Mouse (Mus musculus) forebrain, embryonic 15.5 days (tissue): ENCODE measurements around the gene 4930550C14Rik. TPM values are rescaled to one million over a fixed set of nuclear protein-coding genes. Genes with fewer than 3 reads are reported as not detected.

ENCODE experiments used
- ATAC-seq: fragments of 200-750 bp; cut with Nextera tagmentation; replicated peaks from 2 replicates; pipeline ENCODE4 v1.8.0; 2017; ENCODE audit warnings: mild to moderate bottlenecking, moderate TSS enrichment, moderate library complexity
- H3K27ac ChIP-seq: fragments of 300-500 bp; sonication (generic); replicated peaks from 2 replicates; pipeline ENCODE4 v1.5.1; 2015; ENCODE audit warnings: mild to moderate bottlenecking, inconsistent platforms
- H3K27me3 ChIP-seq: fragments of 300-500 bp; sonication (generic); 2 replicates; pipeline ENCODE4 v1.6.1; 2015; ENCODE audit warnings: inconsistent platforms
- H3K36me3 ChIP-seq: fragments of 300-500 bp; sonication (generic); 2 replicates; pipeline ENCODE4 v1.6.1; 2015; ENCODE audit warnings: mild to moderate bottlenecking, inconsistent platforms
- H3K4me1 ChIP-seq: fragments of 300-500 bp; sonication (generic); 2 replicates; pipeline ENCODE4 v1.6.1; 2015; ENCODE audit warnings: inconsistent platforms
- H3K4me2 ChIP-seq: fragments of 300-500 bp; sonication (generic); replicated peaks from 2 replicates; pipeline ENCODE4 v1.6.1; 2015; ENCODE audit warnings: mild to moderate bottlenecking, inconsistent platforms
- H3K4me3 ChIP-seq: fragments of 300-500 bp; sonication (generic); 2 replicates; pipeline ENCODE4 v1.5.1; 2015; ENCODE audit warnings: mild to moderate bottlenecking, inconsistent platforms
- H3K9ac ChIP-seq: fragments of 300-500 bp; sonication (generic); replicated peaks from 2 replicates; pipeline ENCODE4 v1.6.1; 2015; ENCODE audit warnings: mild to moderate bottlenecking, inconsistent platforms
- H3K9me3 ChIP-seq: fragments of 300-500 bp; sonication (generic); 2 replicates; pipeline ENCODE4 v1.6.1; 2016; ENCODE audit warnings: inconsistent platforms
- WGBS: fragments of 180-500 bp; shearing (Covaris S2); methylation state at CpG from one replicate; pipeline ENCODE4 v1.1.7; 2015; ENCODE audit warnings: mixed read lengths; 5-methylcytosine and 5-hydroxymethylcytosine counted together
- polyA plus RNA-seq: library from polyadenylated mRNA; unstranded; fragments of >200 nt; fragmentation: Nextera tagmentation; extraction: Ambion mirVana; gene quantifications from 2 replicates; pipeline ENCODE4 v1.2.1, GENCODE M21; 2015

Gene 4930550C14Rik
- polyA plus RNA-seq, 1 experiment from 2014 or later, result not detected

- 65% methylated on average over 2 of the region's 2 CpGs for WGBS
- Histone ChIP-seq H3K4me2 (no peak overlapping the region), H3K4me3 (no peak overlapping the region), H3K27me3 (no peaks in the 10 kb centered on the region), H3K27ac (no peak overlapping the region), H3K36me3 (no peaks in the 10 kb centered on the region), H3K9ac (no peak overlapping the region), H3K9me3 (no peaks in the 10 kb centered on the region), H3K4me1 (peaks cover 10% of the 10 kb centered on the region)
- ATAC-seq, result no peak
Measured at GRCm38 (mm10) chr9:53387431-53387830, 14.7 kb upstream of the 4930550C14Rik start.

DNA sequence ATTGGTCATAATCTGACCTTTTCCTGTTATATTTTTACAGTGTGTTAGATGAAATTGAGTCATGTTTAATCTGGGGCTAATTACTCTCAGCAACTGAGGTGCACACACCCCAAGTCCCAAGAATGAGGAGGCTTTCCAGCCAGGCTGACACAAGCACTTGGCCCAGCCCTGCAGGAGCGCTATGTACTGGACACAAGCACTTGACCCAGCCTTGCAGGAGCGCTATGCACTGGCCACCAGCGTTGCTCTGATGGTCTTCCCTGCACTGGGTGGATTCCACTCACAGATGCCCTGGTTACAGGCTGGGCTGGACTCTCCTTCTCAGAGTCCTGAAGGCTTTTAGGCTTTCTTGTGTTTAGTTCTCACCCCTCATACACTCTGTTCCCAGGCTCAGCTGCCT is 13.0 kb upstream of the 4930550C14Rik start:
- no peak for ATAC-seq
- 76% methylated on average over 3 of the region's 3 CpGs for WGBS

GRCm38 (mm10) chr9:53390136-53390535 is 12.0 kb upstream of the 4930550C14Rik start:
- Histone ChIP-seq H3K4me3 (no peak overlapping the region), H3K4me2 (no peak overlapping the region), H3K9ac (no peak overlapping the region), H3K9me3 (no peaks in the 10 kb centered on the region), H3K4me1 (peaks cover 2% of the 10 kb centered on the region), H3K27ac (no peak overlapping the region), H3K36me3 (no peaks in the 10 kb centered on the region), H3K27me3 (no peaks in the 10 kb centered on the region)
- WGBS, result 92% methylated on average over 7 of the region's 7 CpGs
- ATAC-seq, result no peak

More for the DNA sequence above, 13.0 kb upstream of the 4930550C14Rik start:
- Histone ChIP-seq H3K4me1 (peaks cover 10% of the 10 kb centered on the region), H3K9ac (no peak overlapping the region), H3K27me3 (no peaks in the 10 kb centered on the region), H3K4me2 (no peak overlapping the region), H3K36me3 (no peaks in the 10 kb centered on the region), H3K27ac (no peak overlapping the region), H3K4me3 (no peak overlapping the region), H3K9me3 (no peaks in the 10 kb centered on the region)

DNA sequence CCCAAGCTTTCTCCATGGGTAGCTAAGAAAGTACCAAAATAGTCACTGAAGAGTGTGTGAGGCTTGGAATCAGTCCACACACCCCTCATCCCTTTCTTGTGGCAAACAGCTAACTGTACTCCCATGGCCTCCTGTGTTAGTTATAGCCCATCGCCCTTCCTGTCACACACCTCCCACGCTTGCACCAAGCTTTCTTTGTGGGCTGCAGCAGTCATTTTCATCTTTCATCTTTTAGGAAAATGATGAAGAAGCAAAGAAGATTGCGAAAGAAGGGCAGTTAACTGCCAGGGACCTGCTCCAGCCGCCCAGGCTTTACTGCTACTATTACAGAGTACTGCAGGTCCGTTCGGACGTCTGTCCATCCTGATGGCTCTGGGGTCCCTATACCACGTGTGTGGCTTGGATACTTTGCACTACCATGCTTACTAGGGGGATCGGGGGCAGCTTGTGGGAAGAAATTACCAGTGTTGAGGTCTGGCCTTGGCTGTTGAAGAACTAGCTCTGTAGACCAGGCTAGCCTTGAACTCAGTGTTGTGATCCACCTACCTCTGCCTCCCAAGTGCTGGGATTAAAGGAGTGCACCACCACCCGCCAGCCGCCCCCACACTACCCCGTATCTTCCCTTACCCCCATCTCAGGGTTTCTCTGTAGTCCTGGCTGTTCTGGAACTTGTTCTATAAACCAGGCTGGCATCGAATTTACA is 4.3 kb upstream of the 4930550C14Rik start:
- ATAC-seq, result no peak
- Histone ChIP-seq H3K27me3 (no peaks in the 10 kb centered on the region), H3K36me3 (no peaks in the 10 kb centered on the region), H3K9me3 (no peaks in the 10 kb centered on the region), H3K4me1 (peaks cover 6% of the 10 kb centered on the region), H3K27ac (no peak overlapping the region), H3K4me2 (no peak overlapping the region), H3K4me3 (no peak overlapping the region), H3K9ac (no peak overlapping the region)
- 85% methylated on average over 13 of the region's 13 CpGs for WGBS

DNA sequence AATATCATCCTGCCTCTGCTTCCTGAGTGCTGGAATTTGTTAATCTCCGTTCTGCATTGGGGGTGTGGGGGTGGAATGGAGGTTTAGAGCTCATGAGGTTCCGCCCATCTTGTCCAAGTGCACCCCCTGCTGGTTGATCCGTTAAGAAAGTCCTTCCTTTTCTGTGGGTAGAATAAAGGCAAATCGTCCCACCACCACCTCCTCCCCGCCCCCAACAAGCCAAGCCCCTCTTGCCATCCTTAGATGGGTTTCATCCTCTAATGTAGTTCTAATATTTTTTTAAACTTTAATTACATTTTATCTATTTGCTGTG is 3.8 kb upstream of the 4930550C14Rik start:
- WGBS, result 14% methylated on average over 5 of the region's 5 CpGs
- ATAC-seq, result no peak
- Histone ChIP-seq H3K27me3 (no peaks in the 10 kb centered on the region), H3K27ac (no peak overlapping the region), H3K4me1 (peaks cover 8% of the 10 kb centered on the region), H3K4me2 (no peak overlapping the region), H3K9me3 (no peaks in the 10 kb centered on the region), H3K9ac (no peak overlapping the region), H3K4me3 (no peak overlapping the region), H3K36me3 (no peaks in the 10 kb centered on the region)

DNA sequence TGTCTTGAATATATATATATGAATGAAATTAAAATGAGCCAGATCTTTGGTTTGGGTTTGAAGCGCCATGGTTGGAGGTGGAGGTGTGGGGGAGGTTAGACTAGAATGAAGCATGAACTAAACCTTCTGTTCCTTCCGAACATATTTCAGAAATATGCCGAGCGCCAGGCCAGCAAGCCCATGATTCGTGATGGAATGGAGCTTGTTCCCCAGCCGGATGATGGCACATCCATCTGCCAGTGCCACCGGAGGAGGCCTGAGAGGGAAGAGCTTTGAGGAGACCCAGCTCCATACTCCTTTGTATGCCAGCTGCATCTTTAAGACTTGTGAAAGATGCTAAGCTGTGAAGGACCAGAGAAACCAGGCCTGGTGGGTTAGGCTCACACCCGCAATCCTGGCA is 2.6 kb upstream of the 4930550C14Rik start:
- H3K4me2 ChIP-seq, result no peak overlapping the region
- WGBS, result 93% methylated on average over 8 of the region's 8 CpGs
- H3K27ac ChIP-seq, result no peak overlapping the region
- no peak overlapping the region for H3K9ac ChIP-seq
- H3K36me3 ChIP-seq, result no peaks in the 10 kb centered on the region
- H3K4me1 ChIP-seq, result peaks cover 8% of the 10 kb centered on the region
- ATAC-seq, result no peak
- no peaks in the 10 kb centered on the region for H3K27me3 ChIP-seq
- H3K4me3 ChIP-seq, result no peak overlapping the region
- no peaks in the 10 kb centered on the region for H3K9me3 ChIP-seq

GRCm38 (mm10) chr9:53400696-53401095 is 1.4 kb upstream of the 4930550C14Rik start:
- Histone ChIP-seq H3K4me1 (peaks cover 13% of the 10 kb centered on the region), H3K36me3 (no peaks in the 10 kb centered on the region), H3K27ac (no peak overlapping the region), H3K9ac (no peak overlapping the region), H3K9me3 (no peaks in the 10 kb centered on the region), H3K27me3 (no peaks in the 10 kb centered on the region), H3K4me3 (no peak overlapping the region), H3K4me2 (no peak overlapping the region)
- 90% methylated on average over 4 of the region's 4 CpGs for WGBS
- no peak for ATAC-seq

DNA sequence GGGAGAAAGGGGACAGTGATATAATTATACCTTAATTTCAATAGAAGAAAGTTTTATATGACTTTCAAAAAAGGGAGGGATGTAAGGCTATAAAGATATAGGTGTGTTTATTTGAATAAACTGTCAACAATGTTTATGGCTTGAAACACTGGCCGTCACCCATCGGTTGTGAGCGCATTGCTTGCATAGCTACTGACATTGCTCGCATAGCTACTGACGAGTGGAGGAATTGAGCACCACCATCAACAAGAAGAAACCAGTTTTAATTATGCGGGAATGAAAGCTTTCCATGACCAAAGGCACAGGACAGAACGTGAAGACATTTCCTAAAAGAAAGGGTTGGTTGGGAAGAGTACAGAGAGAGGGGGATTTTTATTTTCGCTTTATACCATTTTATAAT is 979 bp upstream of the 4930550C14Rik start:
- Histone ChIP-seq H3K9me3 (no peaks in the 10 kb centered on the region), H3K36me3 (no peaks in the 10 kb centered on the region), H3K27ac (no peak overlapping the region), H3K4me3 (no peak overlapping the region), H3K4me2 (no peak overlapping the region), H3K9ac (no peak overlapping the region), H3K4me1 (peaks cover 14% of the 10 kb centered on the region), H3K27me3 (no peaks in the 10 kb centered on the region)
- 87% methylated on average over 8 of the region's 8 CpGs for WGBS
- ATAC-seq, result no peak

DNA sequence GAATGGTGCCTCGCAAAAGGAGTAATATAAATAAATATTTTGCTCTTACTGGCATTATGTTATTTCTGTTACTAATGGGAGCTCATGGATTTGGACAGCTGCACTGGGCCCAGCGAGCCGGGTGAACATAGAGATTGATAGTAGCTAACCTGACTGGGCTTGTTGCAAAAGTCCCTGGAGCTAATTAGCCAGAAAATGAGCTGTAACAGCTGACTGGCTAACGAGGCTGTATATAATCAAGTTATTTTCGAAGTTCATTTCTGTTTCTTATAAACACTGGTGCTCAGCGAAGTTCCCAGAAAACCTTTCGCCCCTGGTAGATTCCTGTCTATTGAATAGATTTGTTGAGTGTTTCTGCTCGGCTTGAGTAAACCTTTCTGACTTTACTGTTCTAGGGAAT is 866 bp downstream of the 4930550C14Rik start:
- H3K27ac ChIP-seq, result no peak overlapping the region
- ATAC-seq, result no peak

GRCm38 (mm10) chr9:53404050-53404752 is 2.1 kb downstream of the 4930550C14Rik start:
- H3K36me3 ChIP-seq, result no peaks in the 10 kb centered on the region
- H3K9ac ChIP-seq, result no peak overlapping the region
- no peak overlapping the region for H3K27ac ChIP-seq
- no peak for ATAC-seq
- no peak overlapping the region for H3K4me3 ChIP-seq
- no peaks in the 10 kb centered on the region for H3K9me3 ChIP-seq
- H3K27me3 ChIP-seq, result no peaks in the 10 kb centered on the region
- H3K4me2 ChIP-seq, result 0 out of 2 replicates have a peak overlapping the region, but pooled peaks have one; percentile 49
- WGBS, result 83% methylated on average over 6 of the region's 6 CpGs
- peaks cover 14% of the 10 kb centered on the region for H3K4me1 ChIP-seq

More for the DNA sequence above, 866 bp downstream of the 4930550C14Rik start:
- H3K4me3 ChIP-seq, result no peak overlapping the region
- H3K4me1 ChIP-seq, result peaks cover 14% of the 10 kb centered on the region
- no peak overlapping the region for H3K9ac ChIP-seq
- no peaks in the 10 kb centered on the region for H3K27me3 ChIP-seq
- WGBS, result 40% methylated on average over 8 of the region's 8 CpGs
- H3K9me3 ChIP-seq, result no peaks in the 10 kb centered on the region
- peak overlapping the region; percentile 16; the same call in 1 of the 2 replicates for H3K4me2 ChIP-seq
- no peaks in the 10 kb centered on the region for H3K36me3 ChIP-seq

DNA sequence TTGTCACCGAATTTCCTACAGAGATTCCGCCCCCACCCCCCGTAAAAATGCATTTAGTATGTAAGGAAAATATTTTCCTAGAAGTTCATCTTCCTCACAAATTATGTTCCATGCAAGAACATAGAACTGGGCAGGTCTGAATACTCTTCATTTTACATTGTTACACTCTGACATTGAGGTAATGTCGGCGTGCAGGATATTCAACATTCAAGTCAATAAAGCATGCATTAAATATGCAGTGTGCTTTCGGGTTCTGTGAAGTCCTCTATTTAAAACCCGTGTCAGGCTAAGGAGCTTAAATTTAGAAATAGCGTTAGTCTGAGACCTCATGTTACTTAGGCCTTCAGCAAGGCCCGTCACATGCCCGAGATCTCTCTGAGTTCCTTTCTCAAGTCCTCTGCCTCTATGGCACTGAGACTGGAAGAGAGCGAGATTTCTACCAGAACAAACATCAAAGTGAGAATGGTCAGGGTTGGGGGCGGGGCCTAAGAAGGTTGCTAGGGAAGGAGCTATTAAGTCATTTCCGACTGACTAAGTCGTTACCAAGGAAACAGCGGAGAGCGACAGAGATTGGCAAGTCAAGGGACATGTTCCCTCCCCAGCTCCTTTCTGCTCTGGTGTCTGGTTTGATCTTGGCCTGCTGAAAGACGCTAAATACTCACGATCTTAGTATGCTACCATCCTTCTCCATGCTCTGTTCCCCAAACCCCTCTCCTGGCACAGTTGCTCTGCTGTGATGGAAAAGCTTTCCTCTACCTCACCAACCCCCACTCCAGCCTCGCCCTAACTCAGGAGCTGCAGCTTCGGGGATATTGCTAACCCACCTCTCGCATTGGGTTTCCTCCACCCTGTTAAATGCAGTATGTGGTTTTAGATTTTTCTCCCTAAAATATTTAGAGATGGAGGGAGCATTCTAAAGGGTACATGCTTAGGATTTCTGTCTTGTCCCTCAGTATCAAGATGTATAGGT is 2.9 kb downstream of the 4930550C14Rik start:
- 26% methylated on average over 21 of the region's 21 CpGs for WGBS
- ATAC-seq, result peak; percentile 95
- Histone ChIP-seq H3K4me2 (peak overlapping the region; percentile 49), H3K4me1 (peaks cover 14% of the 10 kb centered on the region), H3K36me3 (no peaks in the 10 kb centered on the region), H3K9me3 (no peaks in the 10 kb centered on the region), H3K9ac (peak overlapping the region; percentile 39), H3K27ac (peak overlapping the region; percentile 91), H3K4me3 (peak overlapping the region; percentile 37), H3K27me3 (no peaks in the 10 kb centered on the region)

GRCm38 (mm10) chr9:53408548-53408947 is 6.4 kb downstream of the 4930550C14Rik start:
- no peaks in the 10 kb centered on the region for H3K27me3 ChIP-seq
- no peaks in the 10 kb centered on the region for H3K9me3 ChIP-seq
- no peak overlapping the region for H3K4me2 ChIP-seq
- H3K36me3 ChIP-seq, result no peaks in the 10 kb centered on the region
- ATAC-seq, result no peak
- peaks cover 6% of the 10 kb centered on the region; the same call in 1 of the 2 replicates for H3K4me1 ChIP-seq
- 85% methylated on average over 4 of the region's 4 CpGs for WGBS
- H3K4me3 ChIP-seq, result no peak overlapping the region
- H3K9ac ChIP-seq, result no peak overlapping the region
- no peak overlapping the region for H3K27ac ChIP-seq
